Mouse (Mus musculus): ENCODE results near the gene Hapln1. TPM values are rescaled to one million over a fixed set of nuclear protein-coding genes. Genes with fewer than 3 reads are reported as not detected.

The Hapln1 gene
- total RNA-seq (2014; rRNA removed) (4.5 TPM in 2 replicates), polyA plus RNA-seq (2015; fragmentation: Nextera tagmentation; extraction: Ambion mirVana) (1.1 TPM in 2 replicates)

DNA sequence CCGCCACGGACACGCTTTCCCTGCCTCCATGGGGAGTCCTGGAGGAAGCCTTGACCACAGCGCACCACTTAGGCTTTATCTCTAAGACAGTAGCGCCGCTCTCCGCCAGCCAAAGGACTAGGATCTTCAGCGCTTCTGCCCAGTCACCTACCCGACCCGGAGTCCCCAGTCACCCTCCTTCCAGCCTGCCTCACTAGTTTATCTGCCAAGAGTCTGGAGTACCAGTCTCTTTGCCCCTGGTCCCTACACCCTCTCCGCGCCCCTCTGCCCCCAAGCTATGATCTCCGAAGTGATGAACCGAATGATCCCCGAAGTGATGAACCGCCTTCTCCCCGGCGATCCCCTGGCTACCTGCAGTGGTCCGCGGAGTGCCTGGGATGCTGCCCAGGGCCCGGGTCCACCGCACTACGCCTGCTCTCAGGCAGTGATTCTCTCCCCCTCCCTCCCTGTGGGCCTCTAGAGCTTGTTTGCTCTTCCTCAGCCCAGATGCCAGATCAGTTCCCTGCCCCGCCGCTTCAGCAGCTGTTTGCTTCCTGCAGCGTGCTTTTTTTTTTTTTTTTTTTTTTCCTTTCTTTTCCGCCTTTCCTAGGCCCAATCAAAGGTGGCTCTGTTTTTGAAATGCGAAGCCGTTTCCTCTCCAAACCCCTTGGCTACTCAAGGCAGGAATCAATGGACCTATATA, at the start of gene Hapln1:
Hapln1 (plus strand) TSS at position 592 of the 682 bp plus-strand sequence.
- Histone ChIP-seq H3K9me3 (ENCODE audit: low read length) (no peaks in the 10 kb centered on the region), H3K9ac (peak within 1 kb of the TSS; percentile 51), H3K4me2 (ENCODE audit: low read depth) (peak within 1 kb of the TSS; percentile 89), H3K4me1 (ENCODE audit: insufficient read depth) (no peaks in the 10 kb centered on the region), H3K27me3 (ENCODE audit: insufficient read depth, low read length) (no peaks in the 10 kb centered on the region), H3K4me3 (ENCODE audit: low read depth, low read length) (peak within 1 kb of the TSS; percentile 49), H3K36me3 (ENCODE audit: insufficient read depth) (no peaks in the 10 kb centered on the region), H3K27ac (ENCODE audit: low read depth, low read length) (no peak within 1 kb of the TSS)
- DNase-seq (peak; percentile 68), ATAC-seq (peak; percentile 86)
- under 1% methylated on average over 29 of the region's 29 CpGs for WGBS
- TF ChIP-seq CTCF (IDR thresholded peaks at IDR 0.05; ENCODE audit: low read depth): peak; percentile 63

DNA sequence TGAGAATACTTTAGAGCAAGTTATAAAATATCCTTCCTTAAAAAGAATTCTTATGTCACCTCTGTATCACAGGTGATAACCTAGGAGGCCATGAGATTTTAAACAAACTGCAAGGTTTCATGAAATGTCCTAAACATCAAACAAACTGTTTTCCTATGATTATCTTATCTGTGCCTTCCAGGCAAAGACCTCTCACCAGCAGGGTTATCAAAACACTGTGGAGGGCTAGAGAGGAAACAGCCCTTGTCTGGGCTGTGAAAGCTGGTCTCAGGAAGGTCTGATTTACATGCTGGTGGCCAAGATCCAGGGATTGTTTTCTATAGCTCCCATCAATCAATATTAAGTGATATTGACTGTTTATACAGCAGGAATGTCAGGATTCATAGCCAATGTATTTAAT, 46.4 kb upstream of the Hapln1 start:
- H3K4me2 ChIP-seq (ENCODE audit: low read depth): no peak overlapping the region
- no peaks in the 10 kb centered on the region for H3K36me3 ChIP-seq (ENCODE audit: insufficient read depth)
- DNase-seq (no peak), ATAC-seq (no peak)
- H3K9me3 ChIP-seq (ENCODE audit: low read length): no peaks in the 10 kb centered on the region
- no peak overlapping the region for H3K9ac ChIP-seq
- no peaks in the 10 kb centered on the region for H3K27me3 ChIP-seq (ENCODE audit: insufficient read depth, low read length)
- H3K4me3 ChIP-seq (ENCODE audit: low read depth, low read length): no peak overlapping the region
- no peaks in the 10 kb centered on the region for H3K4me1 ChIP-seq (ENCODE audit: insufficient read depth)
- TF ChIP-seq CTCF (IDR thresholded peaks at IDR 0.05; ENCODE audit: low read depth): no peak
- H3K27ac ChIP-seq (ENCODE audit: low read depth, low read length): no peak overlapping the region

DNA sequence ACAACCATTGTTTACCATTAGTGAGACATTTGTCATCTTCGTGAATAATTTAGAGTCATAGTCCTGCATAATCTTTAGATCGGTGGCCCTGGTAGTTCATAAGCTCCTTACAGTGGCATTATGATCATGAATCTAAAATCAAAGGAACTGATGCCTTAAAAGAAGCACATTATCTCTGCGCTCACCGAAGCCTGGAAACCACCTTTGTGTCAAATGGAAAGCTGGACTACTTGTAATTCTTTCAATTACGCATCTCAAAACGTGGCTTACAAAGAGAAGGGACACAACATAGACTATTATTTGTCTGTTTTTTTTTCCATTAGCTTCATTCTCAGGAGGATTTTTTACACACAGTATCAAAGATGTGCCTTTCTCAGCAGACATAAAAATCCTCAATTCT, 45.9 kb upstream of the Hapln1 start:
- H3K9me3 ChIP-seq (ENCODE audit: low read length): no peaks in the 10 kb centered on the region
- ATAC-seq (no peak), DNase-seq (no peak)
- no peak overlapping the region for H3K4me3 ChIP-seq (ENCODE audit: low read depth, low read length)
- H3K4me1 ChIP-seq (ENCODE audit: insufficient read depth): no peaks in the 10 kb centered on the region
- H3K27ac ChIP-seq (ENCODE audit: low read depth, low read length): no peak overlapping the region
- H3K27me3 ChIP-seq (ENCODE audit: insufficient read depth, low read length): no peaks in the 10 kb centered on the region
- H3K4me2 ChIP-seq (ENCODE audit: low read depth): no peak overlapping the region
- no peak overlapping the region for H3K9ac ChIP-seq
- no peak for TF ChIP-seq CTCF (IDR thresholded peaks at IDR 0.05; ENCODE audit: low read depth)
- 79% methylated on average over 6 of the region's 6 CpGs for WGBS
- H3K36me3 ChIP-seq (ENCODE audit: insufficient read depth): no peaks in the 10 kb centered on the region

DNA sequence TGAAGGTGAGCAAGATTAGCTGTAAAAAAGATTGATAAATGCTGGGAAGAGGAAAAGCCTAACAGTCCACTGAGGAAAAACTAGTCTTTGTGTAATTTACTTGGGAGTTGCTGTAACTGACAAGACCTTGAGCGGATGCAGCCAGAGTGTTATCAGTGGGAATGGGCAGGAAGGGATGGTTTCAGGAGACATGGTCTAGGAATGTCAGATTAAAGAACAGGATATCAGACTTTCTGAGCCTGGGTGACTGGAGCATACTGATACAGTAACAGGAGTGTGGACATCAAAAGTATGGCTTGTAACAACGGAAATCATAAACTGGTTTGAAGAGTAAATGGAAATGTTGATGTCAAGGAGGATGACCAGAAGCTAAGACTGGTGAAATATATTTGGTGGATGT, 43.0 kb upstream of the Hapln1 start:
- no peak overlapping the region for H3K27ac ChIP-seq (ENCODE audit: low read depth, low read length)
- H3K4me1 ChIP-seq (ENCODE audit: insufficient read depth): no peaks in the 10 kb centered on the region
- DNase-seq: no peak
- no peaks in the 10 kb centered on the region for H3K36me3 ChIP-seq (ENCODE audit: insufficient read depth)
- H3K4me3 ChIP-seq (ENCODE audit: low read depth, low read length): no peak overlapping the region
- TF ChIP-seq CTCF (IDR thresholded peaks at IDR 0.05; ENCODE audit: low read depth): no peak
- H3K9ac ChIP-seq: no peak overlapping the region
- H3K9me3 ChIP-seq (ENCODE audit: low read length): no peaks in the 10 kb centered on the region
- no peak for ATAC-seq
- no peak overlapping the region for H3K4me2 ChIP-seq (ENCODE audit: low read depth)
- H3K27me3 ChIP-seq (ENCODE audit: insufficient read depth, low read length): no peaks in the 10 kb centered on the region
- 97% methylated on average over 2 of the region's 2 CpGs for WGBS

DNA sequence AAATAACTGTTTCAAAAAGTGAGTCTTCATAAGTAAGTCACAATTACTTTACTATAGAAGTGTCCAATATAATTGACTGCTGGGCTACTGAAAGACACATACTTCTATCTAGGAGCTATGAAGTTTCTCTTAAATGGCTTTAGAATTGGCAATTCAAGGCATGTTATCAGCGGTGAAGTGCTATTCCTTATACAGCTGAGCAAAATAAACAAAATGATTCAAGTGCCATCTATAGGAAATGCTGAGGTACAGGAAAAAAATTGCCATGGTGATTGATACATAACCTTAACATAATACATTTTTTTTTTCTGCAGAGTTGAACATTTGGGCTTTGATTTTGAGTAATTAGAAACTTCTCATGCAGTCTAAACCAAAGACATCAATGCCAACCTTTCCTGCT, 40.2 kb upstream of the Hapln1 start:
- no peaks in the 10 kb centered on the region for H3K27me3 ChIP-seq (ENCODE audit: insufficient read depth, low read length)
- H3K4me3 ChIP-seq (ENCODE audit: low read depth, low read length): no peak overlapping the region

DNA sequence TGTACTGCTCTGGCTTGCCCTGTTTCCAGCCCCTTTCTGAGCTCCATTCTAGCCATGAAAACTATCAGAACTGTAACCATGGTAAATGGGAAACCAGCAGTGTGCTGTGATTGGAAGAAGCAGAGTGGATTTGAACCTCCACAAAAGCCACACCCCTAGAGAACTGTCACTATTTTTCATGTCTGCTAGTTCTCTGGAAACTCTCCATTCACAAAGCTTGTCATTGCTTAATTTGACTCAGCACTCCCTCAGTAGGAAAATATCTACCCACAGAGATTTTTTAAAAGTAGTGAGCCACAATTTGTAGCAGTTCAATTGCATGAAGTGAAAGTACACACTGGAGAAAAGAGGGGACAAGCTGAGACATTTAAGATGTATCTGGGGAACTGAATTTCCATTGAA, 18.1 kb upstream of the Hapln1 start:
- no peak for TF ChIP-seq CTCF (IDR thresholded peaks at IDR 0.05; ENCODE audit: low read depth)
- Histone ChIP-seq H3K27ac (ENCODE audit: low read depth, low read length) (no peak overlapping the region), H3K27me3 (ENCODE audit: insufficient read depth, low read length) (no peaks in the 10 kb centered on the region), H3K4me3 (ENCODE audit: low read depth, low read length) (no peak overlapping the region), H3K4me2 (ENCODE audit: low read depth) (no peak overlapping the region), H3K9me3 (ENCODE audit: low read length) (no peaks in the 10 kb centered on the region), H3K9ac (no peak overlapping the region), H3K36me3 (ENCODE audit: insufficient read depth) (no peaks in the 10 kb centered on the region), H3K4me1 (ENCODE audit: insufficient read depth) (no peaks in the 10 kb centered on the region)
- no peak for ATAC-seq
- DNase-seq: no peak

More for the DNA sequence above, 40.2 kb upstream of the Hapln1 start:
- DNase-seq: peak; percentile 20
- Histone ChIP-seq H3K4me1 (ENCODE audit: insufficient read depth) (no peaks in the 10 kb centered on the region), H3K27ac (ENCODE audit: low read depth, low read length) (no peak overlapping the region), H3K36me3 (ENCODE audit: insufficient read depth) (no peaks in the 10 kb centered on the region), H3K9ac (no peak overlapping the region), H3K4me2 (ENCODE audit: low read depth) (no peak overlapping the region), H3K9me3 (ENCODE audit: low read length) (no peaks in the 10 kb centered on the region)
- WGBS: 41% methylated on average over 1 of the region's 1 CpGs
- no peak for ATAC-seq
- peak; percentile 34; the same call in 1 of the 2 replicates for TF ChIP-seq CTCF (IDR thresholded peaks at IDR 0.05; ENCODE audit: low read depth)

DNA sequence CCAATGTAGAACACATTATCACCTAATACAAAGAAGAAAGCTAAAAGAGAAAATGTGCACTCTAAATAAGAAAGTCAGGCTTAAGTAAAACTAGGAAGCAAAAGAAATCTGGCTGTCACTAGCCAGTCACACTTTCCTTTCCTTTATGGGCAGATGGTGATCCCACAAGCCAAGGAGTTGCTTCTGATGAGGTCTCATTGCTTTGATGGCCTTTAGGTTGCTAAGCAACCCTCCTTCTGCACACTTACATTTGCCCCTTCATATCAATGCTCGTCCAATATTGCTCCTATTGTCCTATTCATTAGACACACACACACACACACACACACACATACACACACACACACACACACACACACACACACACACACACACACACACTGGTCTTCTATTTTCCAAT, 10.9 kb upstream of the Hapln1 start:
- no peaks in the 10 kb centered on the region for H3K4me1 ChIP-seq (ENCODE audit: insufficient read depth)
- H3K27me3 ChIP-seq (ENCODE audit: insufficient read depth, low read length): no peaks in the 10 kb centered on the region
- H3K27ac ChIP-seq (ENCODE audit: low read depth, low read length): no peak overlapping the region
- 8% methylated on average over 1 of the region's 1 CpGs for WGBS
- no peak for ATAC-seq
- no peak for DNase-seq
- H3K4me2 ChIP-seq (ENCODE audit: low read depth): no peak overlapping the region
- H3K4me3 ChIP-seq (ENCODE audit: low read depth, low read length): no peak overlapping the region
- H3K36me3 ChIP-seq (ENCODE audit: insufficient read depth): no peaks in the 10 kb centered on the region
- no peaks in the 10 kb centered on the region for H3K9me3 ChIP-seq (ENCODE audit: low read length)
- no peak for TF ChIP-seq CTCF (IDR thresholded peaks at IDR 0.05; ENCODE audit: low read depth)
- H3K9ac ChIP-seq: no peak overlapping the region

All from forebrain, postnatal 0 days (tissue).